Mouse (Mus musculus): Measurements from ENCODE around the gene Hs6st1.

Hs6st1 gene

DNA sequence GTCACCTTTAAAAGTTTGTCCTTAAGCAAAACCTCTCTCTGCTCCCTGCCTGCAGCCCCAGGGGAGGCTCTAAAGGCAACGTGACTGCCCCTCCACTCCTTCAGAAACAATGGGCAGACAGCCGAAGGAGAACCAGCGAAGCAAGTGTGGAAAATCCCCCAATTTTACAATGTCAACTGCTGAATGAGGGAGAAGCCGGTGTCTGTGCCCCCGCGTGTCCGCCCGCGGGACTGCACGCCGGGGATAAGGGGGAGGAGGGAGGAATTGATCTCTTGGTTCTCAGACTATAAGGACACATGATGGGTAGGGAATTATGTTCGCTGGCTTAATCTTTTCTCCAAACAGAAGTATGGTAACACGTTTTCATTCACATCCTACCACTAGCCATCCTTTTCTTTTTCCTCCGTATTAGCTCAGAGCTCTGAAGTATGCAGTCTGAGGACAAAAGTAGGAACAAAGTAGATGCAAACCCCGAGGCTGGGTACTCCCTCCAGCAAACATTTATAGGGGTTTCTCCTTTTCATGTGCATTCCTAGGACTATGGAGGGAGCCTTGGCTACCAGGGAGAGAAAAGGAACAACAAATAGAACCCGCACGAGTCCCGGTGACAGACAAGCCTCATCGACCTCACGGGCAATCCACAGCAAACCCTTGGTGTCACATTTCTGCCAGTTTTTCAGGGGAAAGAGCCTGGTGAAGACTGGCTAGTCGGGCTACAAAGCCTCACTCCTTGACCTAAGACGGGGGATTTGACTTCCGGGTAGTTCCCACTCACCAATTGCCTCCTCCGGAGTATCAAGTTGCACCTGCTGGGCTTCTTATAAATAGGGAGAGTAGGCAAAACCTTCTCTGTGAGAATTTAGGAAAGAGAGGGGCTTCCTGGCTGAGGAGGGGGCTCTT lies 3.1 kb upstream of the Hs6st1 start:
- DNase-seq = peak; percentile 95

DNA sequence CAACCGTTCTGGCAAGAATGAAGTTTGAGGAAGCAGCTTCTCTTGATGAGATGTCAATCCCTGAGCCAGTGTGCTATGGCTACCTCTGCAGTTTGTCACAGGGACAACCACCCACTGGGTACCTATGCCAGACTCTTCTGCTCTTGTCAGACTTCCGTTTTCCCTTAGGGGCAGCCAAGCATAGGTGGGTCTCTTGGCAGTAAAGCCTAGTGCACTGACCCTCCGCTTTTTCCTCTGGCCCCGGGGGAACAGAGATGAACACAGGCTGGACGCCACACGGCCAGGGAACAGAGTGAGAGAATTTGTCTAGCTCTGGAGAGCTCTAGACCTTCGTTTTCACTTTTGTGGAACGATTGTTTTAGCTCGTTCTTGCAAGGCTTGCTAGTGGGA lies 2.4 kb upstream of the Hs6st1 start:
- DNase-seq = no peak

DNA sequence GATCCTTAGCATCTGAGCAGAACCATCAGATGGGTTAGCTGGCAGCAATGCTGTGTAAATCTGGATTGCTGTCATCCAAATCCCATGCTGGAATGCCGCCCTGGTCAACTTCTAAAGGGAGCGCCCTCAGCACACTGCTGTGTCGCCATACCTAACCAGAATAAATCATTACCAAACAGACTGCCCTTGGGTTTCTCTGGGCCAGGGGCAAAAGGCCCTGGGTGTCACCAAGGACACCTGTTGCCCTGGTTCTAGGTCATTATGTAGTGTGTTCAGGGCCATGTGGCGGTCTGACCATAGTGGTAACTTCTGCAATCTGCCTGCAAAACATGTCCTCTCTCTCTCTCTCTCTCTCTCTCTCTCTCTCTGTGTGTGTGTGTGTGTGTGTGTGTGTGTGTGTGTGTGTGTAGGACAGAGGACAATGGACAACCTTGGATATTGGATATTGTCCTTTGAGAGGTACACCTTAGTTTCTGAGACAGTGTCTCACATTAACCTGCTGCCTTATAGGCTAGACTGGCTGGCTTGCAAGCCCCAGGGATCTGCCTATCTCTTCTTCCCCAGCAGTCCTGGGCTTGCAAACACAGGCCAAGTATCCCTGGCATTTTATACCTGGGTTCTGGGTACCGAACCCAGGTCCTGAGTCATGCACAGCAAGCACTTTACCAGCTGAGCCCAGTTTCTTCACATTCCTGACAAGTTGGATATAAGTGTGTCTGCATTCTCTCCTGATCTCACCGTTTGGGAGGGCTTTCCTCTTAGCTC lies 1.8 kb upstream of the Hs6st1 start:
- DNase-seq = no peak

DNA sequence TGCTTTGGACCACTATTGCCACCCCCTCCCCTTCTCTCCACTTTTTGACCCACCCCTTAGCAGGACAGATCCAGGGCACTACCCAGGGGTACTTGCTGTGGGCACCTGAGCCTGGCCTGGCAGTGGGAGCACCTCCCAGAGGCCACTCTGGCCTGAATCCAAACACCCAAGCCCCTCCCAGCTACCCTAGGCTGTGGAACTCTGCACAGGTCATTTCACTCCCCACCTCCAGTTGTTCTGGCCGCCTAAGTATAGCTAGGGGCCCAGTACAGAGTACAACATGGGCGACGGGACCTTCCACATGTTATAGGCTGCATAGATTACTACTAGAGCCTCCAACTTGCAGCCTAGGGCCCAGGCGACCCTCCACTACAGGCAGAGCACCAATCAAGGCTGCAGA lies 999 bp upstream of the Hs6st1 start:
- DNase-seq = no peak

DNA sequence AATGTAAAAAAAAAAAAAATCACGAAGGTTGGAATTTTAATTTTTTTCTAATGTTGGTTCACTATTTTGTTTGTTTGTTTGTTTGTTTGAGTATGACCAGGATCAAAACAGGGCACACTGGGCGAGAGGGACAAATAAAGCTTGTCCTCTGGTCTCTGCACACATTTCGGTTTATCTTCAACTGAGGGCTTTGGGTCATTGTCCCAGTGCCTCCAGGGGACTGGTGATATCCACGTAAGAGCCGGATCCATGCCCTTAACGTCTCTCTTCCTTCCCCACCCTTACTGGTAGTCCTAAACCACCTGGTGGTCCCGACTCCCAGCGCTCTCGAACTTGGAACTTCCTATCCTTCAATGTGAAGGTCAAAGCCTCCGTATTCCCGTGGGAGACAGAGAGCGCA lies 589 bp upstream of the Hs6st1 start:
- DNase-seq = no peak

DNA sequence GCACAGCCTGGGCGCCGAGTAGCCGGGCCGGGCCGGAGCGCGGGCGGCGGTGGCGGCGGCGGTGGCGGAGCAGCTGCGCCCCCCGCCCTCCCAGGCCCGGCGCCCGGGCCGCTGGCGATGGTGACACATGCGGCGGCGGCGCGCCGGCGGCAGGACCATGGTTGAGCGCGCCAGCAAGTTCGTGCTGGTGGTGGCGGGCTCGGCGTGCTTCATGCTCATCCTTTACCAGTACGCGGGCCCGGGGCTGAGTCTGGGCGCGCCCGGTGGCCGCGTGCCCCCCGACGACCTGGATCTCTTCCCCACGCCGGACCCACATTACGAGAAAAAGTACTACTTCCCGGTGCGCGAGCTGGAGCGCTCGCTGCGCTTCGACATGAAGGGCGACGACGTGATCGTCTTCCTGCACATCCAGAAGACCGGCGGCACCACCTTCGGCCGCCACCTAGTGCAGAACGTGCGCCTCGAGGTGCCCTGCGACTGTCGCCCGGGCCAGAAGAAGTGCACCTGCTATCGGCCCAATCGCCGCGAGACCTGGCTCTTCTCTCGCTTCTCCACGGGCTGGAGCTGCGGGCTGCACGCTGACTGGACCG lies 426 bp downstream of the Hs6st1 start:
- DNase-seq = peak; percentile 68

DNA sequence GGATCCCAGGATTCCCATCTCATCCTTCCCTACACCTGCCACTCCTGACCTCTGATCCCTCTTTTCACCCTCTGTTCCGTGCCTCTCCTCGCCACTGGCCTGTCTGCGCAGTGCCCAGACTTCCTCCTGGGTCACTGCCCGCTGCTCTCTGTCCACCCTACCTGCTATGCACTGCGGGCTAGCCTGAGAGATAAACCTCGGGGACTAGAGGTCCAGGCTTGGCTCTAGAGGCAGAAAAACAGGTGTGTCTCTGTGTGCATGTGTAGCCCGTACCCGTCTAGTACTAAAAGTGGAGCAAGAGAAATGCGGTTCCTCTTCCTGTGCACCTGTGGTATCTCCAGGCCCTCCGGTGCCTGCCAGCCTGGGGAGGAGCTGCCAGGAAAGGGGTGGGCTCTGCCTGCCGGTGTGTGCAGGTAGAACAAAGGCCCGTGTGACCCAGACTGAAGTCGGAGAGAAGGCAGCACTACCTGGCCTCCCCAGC lies 1.1 kb downstream of the Hs6st1 start:
- peak; percentile 75 for DNase-seq

DNA sequence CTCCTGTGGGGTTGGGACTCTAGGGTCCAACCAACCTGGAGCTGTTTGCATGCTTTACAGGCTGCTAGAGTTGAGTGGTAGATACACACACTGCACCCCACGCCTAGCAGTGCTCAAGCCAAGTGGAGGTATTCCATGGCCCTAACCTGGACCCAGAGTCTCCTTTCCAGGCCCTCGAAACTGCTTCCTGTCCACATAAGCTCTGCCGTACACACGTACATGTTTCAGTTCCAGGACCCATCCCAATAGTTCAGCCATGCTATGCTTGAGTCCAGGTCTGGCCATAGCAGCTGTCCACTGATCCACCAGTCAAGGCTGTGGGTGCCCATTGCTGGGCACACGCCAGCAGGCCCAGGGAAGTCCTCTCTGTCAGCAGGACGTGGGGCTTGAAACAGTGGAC lies 2.0 kb downstream of the Hs6st1 start:
- peak; percentile 17 for DNase-seq

DNA sequence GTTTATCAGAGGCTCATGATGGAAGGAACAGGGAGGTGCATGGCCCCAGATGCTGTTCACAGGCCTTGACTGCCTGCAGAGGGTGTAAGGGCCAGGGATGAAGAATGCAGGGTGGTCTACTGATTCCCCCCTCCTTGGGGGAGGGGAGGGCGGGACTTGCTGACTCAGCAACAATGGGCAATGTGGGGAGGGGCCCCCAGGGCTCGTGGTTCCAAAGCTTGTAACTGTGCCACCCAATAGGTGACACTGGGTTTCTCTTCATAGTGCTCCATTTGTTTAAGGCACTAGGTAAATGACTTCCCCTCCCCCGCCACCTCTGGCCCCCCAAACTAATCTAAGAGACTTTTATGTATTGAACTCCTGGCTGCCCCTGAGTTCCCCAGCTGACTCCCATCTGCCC lies 2.5 kb downstream of the Hs6st1 start:
- peak; percentile 28 for DNase-seq

DNA sequence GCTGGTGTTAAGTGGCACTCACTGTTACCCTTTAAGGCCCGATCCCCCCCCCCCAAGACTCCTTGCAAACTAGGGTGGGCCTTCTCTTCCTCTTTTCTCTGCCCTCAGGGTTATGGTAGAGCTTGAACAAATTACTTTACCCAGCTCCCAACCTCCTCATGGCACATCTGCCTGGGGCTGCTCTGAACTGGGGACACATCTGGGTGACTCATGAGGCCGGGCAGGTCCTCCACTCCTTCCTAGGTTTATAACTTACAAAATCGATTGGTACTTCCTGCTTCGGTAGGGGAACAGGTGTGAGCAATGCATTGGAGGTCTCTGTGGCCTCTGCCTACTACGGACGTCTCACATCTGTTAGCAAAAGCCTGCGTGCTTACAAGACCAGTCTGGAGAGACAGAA lies 3.0 kb downstream of the Hs6st1 start:
- peak; percentile 24 for DNase-seq

DNA sequence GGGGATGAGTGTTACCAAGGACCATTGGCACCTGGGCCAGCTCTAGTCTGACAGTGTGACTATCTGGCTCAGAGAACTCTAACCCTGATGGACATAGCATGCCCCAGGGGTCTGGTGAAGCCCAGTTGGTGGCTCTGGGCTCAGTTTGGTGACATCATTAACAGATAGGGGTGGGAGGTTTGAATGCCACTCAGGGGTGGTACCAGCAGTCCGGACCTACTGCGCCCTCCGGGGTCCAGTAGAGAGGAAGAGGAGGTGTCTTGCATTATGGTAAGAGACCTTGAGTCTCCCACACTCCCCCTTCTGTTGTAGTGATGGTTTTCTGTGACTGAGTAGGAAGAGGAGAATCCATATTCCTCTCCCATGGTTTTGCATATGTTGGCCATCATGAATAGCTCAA lies 3.4 kb downstream of the Hs6st1 start:
- no peak for DNase-seq

DNA sequence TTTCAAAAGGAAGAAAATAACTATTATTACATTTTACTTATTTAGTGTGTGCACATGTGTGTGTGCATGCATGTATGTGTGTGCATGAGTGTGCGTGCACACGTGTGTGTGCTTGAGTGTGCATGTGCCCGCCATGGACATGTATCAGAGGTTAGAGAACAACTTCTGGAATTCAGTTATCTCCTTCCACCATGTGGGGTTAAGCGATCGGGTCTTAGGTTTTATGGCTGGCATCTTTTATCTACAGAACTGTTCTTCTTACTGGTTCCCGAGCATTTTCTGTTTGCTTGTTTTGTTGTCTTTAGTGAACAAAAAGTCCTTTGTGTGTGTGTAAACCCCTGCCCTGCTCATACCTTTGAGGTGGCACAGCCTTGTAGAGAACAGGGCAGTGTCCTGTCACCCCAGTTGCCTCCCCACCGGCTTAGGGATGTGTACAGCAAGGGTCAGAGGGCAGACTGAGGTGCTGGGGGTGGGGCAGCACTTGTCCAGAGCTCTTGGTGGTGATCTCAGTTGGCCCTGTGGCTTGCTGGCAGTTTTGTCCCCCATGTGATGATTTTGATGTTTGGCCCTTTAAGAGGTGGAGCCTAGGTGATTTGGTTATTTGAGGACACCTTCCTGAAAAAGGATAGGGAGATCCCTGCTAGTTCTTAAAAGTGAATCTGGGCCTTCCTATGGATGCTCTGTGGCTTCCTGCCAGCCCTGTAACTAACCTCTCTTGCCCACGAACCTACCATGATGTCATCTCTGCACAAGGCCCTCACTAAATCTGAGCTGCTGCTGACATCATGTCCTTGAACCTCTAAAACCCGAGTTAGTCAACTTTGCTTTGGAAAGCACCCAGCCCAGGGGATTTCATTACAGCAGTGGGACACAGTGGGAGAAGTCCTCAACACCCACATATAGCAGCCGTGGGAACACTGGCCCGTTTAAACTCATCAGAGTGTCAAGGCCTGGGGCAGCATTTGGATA lies 4.7 kb downstream of the Hs6st1 start:
- no peak for DNase-seq

DNA sequence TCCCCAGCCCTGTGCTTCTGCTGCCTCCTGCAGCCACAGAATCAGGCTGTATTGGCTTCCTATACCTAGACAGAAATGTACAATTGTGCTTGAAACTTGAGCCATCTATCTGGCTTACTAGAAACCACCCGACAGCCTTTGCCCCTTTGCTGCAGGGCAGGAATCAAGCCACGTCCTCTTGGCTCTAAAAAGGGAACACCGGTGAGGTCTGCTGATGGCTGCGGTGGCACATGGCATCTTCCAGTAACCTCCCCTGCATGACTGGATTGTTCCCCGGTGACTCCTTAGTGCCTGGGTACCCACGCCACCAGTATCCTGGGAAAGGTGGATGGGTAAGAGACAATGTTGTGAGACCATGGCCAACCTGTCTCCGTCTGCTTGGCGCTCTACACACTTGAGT lies 5.4 kb downstream of the Hs6st1 start:
- no peak for DNase-seq

DNA sequence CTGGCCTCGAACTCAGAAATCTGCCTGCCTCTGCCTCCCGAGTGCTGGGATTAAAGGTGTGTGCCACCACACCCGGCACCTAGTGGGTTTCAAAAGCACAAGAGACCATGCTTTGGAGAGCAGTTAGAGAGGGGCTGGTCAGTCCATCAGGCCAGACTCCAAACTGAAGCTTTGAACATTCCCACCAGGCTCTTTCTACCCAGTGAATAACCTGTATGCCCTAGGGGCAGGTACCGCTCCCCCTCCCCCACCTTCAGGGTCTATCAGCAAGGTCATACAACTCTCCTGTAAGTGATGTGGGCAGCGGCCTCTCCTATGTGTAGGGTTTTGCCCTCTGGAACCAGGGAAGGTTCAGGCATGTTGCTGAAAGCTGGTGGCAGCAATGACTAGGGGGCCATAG lies 6.0 kb downstream of the Hs6st1 start:
- no peak for DNase-seq

DNA sequence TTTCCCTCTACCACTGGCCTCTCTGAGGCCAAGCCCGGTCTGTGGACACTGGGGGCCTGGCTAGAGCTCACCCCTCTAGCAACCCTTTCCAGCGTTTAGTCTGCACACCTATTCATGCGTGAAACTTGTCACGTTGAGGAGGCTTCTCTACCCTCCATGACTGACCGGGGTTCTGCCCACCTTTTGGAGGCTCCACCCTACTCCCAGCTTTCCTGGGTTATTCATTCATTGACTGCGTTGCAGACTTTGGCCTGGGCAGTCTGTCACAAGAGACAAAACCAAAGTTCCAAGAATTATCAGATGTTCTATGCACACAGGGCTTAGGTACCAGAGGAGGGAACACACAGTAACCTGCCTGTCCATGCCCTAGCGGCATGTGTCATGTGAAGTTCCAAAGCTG lies 6.8 kb downstream of the Hs6st1 start:
- no peak for DNase-seq

DNA sequence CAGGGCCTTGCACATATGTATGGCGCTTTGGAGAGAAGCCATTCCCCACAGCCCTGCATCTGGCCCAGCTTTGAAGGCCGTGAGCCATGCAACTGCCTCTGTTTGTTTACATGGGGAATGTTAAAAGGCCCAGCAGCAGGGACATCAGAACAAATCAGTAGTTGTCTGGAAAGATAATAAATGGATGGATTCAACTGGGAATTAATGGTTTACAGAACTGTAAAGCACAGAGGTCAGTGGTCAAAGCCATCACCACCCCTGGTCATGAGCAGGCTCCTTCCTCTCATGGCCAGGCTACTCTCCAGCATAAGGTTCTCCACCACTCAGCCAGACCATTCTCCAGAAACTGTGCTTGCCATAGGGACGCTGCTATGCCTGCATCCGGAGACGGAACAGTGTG lies 7.5 kb downstream of the Hs6st1 start:
- no peak for DNase-seq

DNA sequence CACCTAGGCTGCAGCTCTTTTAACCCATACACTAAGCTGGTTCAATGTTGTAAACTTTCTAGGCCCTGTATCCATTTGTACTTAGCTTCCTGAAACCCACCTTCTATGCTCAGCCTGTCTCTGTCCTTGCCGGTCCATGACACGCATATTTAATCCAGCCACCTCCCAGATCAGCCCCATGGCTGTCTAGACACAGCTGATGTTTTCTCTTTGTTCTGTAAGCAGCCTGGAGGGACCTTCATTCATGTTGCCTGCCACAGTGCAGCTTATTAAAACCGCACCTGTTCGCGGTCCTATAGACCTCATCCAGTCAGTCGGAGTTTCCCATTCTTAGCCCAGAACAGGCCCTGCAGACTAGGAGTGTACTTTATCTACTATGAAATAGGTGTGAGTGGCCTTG lies 8.9 kb downstream of the Hs6st1 start:
- no peak for DNase-seq

DNA sequence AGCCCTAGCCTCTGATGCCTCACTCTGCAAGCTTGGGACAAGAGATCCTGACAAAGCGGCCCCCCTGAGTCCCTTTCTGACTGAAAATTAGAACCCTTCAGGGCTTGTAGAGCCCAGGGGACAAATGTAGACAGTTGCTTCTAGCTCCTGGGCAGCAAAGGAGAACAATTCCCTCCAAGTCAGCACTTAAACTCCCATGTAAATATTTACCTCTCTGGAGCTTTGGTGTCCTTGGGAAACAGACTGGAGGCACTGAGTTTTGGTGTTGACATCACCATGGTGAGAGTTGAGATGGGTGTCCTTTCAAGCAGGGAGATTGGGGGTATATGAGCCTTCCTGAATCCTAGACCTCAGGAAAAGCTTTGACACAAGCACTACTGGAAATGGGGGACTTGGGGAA lies 10.1 kb downstream of the Hs6st1 start:
- DNase-seq = no peak

DNA sequence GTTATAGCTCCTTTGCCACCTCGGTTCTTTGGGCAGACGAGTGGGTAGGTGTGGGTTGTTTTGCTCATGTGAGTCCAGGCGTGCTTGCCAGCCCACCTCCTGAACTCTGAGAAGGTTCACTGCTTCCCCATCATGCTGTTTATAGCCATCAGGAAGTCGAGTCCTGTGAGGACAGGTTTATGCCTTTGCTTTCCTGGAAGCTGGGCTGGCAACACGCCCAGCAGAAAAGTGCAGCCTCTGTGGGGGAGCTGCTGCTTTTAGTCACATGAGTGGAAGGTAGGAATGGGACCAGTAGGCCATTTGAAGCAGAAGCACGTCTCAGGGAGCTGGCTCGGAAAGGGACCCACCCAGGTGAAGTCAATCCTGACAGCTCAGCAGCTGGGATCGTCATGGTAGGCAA lies 11.5 kb downstream of the Hs6st1 start:
- DNase-seq = no peak

DNA sequence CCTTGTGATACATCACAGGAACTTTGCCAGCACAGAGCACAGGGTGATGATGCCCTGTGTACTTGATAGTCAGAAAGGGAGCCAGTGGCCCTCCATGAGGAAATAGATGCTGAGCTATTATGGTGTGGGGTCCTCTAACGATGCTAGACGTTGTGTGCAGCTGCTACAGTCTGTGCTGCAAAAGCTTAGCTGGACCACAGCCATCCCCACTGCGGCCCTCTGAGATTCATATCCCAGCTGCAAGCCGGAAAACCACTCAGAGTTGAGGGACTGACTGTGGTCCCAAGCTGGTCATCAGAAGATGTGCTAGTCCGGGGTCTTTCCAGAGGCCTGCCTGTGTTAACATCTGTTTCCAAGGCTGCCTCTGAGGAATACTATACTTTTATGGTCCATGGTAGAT lies 12.8 kb downstream of the Hs6st1 start:
- DNase-seq = no peak

DNA sequence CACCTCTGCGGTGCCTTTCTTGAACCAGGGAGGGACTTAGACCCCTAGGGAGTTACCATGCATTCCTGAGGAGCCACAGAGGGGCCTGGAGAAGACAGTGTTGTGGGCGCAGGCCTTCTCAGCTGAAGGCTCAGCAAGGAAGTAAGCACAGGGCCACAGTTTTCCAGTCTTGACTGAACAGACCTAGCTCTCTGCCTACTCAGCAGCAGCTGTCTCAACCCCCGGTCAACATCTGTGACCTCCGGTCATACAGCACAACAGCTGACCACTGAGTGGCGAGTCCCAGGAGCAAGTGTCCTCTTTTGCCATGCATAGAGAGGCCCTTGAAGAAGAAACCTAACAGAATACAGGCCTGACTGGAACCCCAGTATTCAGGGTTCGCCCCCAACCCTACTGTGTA lies 14.0 kb downstream of the Hs6st1 start:
- no peak for DNase-seq

DNA sequence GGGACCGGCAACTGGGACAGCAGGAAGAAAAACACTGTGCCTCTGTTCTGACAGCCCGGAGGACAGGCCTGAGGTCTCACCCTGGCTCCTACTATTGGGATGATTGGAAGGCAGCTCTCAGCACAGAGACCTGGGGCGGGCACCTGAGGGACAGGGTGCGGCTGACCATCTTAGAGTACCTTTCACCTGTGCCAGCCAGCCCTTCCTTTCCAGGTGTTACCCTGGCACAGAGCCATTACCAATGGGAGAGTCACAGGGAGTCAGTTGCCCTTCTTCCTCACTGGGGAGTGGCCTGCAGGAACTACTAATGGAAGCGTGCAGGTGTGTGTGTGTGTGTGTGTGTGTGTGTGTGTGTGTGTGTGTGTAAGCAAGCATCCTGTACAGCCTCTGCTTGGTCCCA lies 15.4 kb downstream of the Hs6st1 start:
- no peak for DNase-seq

DNA sequence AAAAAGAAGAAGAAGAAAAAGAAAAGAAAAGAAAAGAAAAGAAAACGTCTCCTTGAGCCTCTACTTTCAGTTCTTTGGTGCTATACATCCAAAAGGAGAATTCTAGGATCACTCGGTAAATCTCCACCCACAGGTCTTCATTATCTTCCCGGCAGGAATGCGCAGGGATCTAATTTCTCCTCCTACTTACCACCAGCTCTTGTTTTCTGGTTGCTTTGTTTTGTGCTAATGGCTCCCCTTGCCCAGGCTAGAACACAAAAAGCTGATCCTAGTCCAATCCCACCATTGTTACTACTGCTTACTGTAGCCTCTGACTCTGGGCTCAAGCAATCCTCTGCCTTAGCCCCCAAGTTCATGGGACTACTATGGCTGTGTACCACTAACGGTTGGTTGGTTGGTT lies 16.9 kb downstream of the Hs6st1 start:
- DNase-seq = no peak
